Mouse (Mus musculus): ENCODE results near the gene Slc17a8. TPM values are rescaled to one million over a fixed set of nuclear protein-coding genes. Genes with fewer than 3 reads are reported as not detected.

Gene Slc17a8
- polyA plus RNA-seq, 1 experiment, result 0.12 TPM

DNA sequence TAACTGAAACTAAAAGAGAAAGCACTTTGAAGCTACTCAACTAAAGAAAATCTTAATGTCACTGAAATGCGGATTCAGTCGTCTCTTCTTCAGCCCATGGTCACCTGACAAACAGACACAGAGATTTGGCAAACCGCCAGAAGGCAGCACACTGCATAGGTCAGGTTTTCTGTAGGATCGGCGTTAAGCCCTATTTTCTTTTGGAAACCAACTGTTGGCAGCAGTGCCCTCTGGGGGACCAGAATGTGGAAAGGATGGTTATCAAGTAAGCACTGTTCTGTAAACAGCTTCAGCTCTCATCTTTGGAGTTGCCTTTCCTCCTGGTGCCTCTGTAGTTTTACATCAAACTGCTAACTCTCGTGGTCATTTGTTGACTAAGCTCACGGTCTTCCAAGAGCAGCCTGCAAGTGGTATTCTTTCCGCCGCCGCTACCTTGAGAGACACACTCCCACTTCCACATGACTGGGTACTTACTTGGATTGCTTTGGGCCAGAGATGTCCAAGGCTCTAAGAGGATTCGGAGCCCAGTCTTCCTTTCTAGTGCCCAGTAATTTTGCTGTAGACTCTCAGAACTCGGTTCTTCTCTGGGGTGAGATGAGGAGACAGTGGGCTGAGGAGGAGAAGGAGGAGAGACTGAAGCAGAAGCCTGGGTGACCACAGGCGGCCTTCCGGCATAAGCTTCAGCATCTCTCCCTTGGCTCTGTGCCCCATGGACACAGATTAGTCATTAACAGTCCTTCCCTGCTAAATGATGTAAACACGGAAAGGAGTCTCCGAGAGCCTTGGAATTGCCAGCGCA, 87.9 kb downstream of the Slc17a8 start, which contains the start of gene Nr1h4:
TSS of gene Nr1h4 (minus strand) at position 657 of the 799 bp plus-strand sequence.
- 88% methylated on average over 17 of the region's 17 CpGs for WGBS
- no peak for TF ChIP-seq CTCF (IDR thresholded peaks at IDR 0.05; ENCODE audit: borderline replicate concordance, control insufficient read depth, extremely low read depth, insufficient read depth, low read length, poor library complexity)
- Histone ChIP-seq H3K27me3 (ENCODE audit: control insufficient read depth, insufficient read depth, low read length) (no peaks in the 10 kb centered on the region), H3K4me3 (ENCODE audit: control insufficient read depth, insufficient read depth, low read length) (no peak within 1 kb of the TSS), H3K4me1 (replicated peaks; ENCODE audit: control insufficient read depth, insufficient read depth, low read length) (no peaks in the 10 kb centered on the region), H3K27ac (ENCODE audit: control insufficient read depth, insufficient read depth, low read length) (no peak within 1 kb of the TSS), H3K36me3 (ENCODE audit: control insufficient read depth, insufficient read depth, low read length) (no peaks in the 10 kb centered on the region)
- no peak for DNase-seq

DNA sequence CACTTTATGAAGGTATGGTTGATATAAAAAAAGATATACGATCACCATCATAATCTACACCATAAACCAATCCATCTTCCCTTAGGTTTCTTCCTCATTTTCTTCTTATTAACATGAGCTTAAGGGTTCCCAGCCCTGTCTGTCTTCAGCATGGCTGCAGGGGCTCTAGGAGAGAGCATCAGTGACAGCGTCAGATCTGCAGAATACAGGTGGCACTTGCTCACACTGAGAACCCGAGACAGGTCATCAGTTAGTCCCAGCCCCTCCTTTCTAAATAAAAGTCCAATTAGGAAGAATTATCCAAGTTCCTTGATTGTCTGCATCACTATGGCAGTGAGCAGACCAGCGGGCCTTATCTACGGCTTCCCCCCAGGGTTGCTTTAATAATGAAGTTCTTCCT, 88.6 kb downstream of the Slc17a8 start:
- 95% methylated on average over 5 of the region's 5 CpGs for WGBS
- Histone ChIP-seq H3K27me3 (ENCODE audit: control insufficient read depth, insufficient read depth, low read length) (no peaks in the 10 kb centered on the region), H3K4me3 (ENCODE audit: control insufficient read depth, insufficient read depth, low read length) (no peak overlapping the region), H3K4me1 (replicated peaks; ENCODE audit: control insufficient read depth, insufficient read depth, low read length) (no peaks in the 10 kb centered on the region), H3K27ac (ENCODE audit: control insufficient read depth, insufficient read depth, low read length) (no peak overlapping the region), H3K36me3 (ENCODE audit: control insufficient read depth, insufficient read depth, low read length) (no peaks in the 10 kb centered on the region)
- TF ChIP-seq CTCF (IDR thresholded peaks at IDR 0.05; ENCODE audit: borderline replicate concordance, control insufficient read depth, extremely low read depth, insufficient read depth, low read length, poor library complexity) (no peak), POLR2A (IDR thresholded peaks at IDR 0.05; ENCODE audit: control insufficient read depth, extremely low read depth, insufficient read depth, low read length, poor library complexity) (no peak)
- DNase-seq, result no peak

DNA sequence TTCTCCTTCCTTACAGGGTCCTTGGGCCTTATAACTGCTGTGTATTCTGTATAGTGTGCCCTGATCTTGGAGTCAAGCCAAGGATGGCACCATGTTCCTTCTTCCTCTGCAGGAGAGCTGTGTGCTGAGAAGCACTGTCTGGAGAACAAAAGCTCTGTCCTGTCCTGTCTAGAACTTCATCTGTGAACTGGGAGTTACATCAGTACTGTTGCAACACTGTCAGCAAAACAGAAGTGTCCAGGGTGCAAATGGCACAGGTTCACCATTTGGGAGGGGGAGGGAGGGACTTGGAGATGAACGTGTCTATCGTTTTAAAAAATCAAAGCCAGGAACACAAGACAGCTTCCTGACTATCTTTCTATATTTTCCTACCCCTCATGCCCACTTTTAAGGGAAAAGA, 89.1 kb downstream of the Slc17a8 start:
- no peak overlapping the region for H3K4me3 ChIP-seq (ENCODE audit: control insufficient read depth, insufficient read depth, low read length)
- TF ChIP-seq CTCF (IDR thresholded peaks at IDR 0.05; ENCODE audit: borderline replicate concordance, control insufficient read depth, extremely low read depth, insufficient read depth, low read length, poor library complexity) (no peak), POLR2A (IDR thresholded peaks at IDR 0.05; ENCODE audit: control insufficient read depth, extremely low read depth, insufficient read depth, low read length, poor library complexity) (no peak)
- no peaks in the 10 kb centered on the region for H3K4me1 ChIP-seq (replicated peaks; ENCODE audit: control insufficient read depth, insufficient read depth, low read length)
- no peak overlapping the region for H3K27ac ChIP-seq (ENCODE audit: control insufficient read depth, insufficient read depth, low read length)
- WGBS, result 84% methylated on average over 2 of the region's 2 CpGs
- DNase-seq, result no peak
- no peaks in the 10 kb centered on the region for H3K27me3 ChIP-seq (ENCODE audit: control insufficient read depth, insufficient read depth, low read length)
- no peaks in the 10 kb centered on the region for H3K36me3 ChIP-seq (ENCODE audit: control insufficient read depth, insufficient read depth, low read length)

DNA sequence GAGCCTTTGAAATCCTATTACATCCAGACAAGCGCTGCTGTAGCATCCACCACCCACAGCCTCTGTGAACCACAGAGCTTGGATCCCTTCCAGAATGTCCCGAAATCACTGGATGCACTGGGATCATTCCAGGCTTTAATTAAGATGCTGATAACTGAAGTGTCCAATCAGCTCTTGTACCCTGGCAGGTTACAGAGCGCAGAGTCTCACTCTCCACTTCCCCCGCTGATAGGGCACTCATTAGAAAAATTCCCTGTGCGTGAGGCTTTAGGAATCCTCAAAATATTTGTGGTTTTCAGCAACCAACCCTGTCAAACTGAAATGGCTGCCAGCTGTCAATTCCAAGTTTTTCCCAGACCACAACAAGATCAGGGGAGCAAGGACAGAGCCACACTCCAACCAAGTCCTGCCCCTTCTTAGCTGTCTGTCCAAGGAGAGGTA, 89.8 kb downstream of the Slc17a8 start:
- Histone ChIP-seq H3K4me1 (replicated peaks; ENCODE audit: control insufficient read depth, insufficient read depth, low read length) (no peaks in the 10 kb centered on the region), H3K4me3 (ENCODE audit: control insufficient read depth, insufficient read depth, low read length) (no peak overlapping the region), H3K36me3 (ENCODE audit: control insufficient read depth, insufficient read depth, low read length) (no peaks in the 10 kb centered on the region), H3K27me3 (ENCODE audit: control insufficient read depth, insufficient read depth, low read length) (no peaks in the 10 kb centered on the region), H3K27ac (ENCODE audit: control insufficient read depth, insufficient read depth, low read length) (no peak overlapping the region)
- no peak for DNase-seq
- TF ChIP-seq POLR2A (IDR thresholded peaks at IDR 0.05; ENCODE audit: control insufficient read depth, extremely low read depth, insufficient read depth, low read length, poor library complexity), result no peak
- TF ChIP-seq CTCF (IDR thresholded peaks at IDR 0.05; ENCODE audit: borderline replicate concordance, control insufficient read depth, extremely low read depth, insufficient read depth, low read length, poor library complexity), result no peak
- WGBS, result 91% methylated on average over 5 of the region's 5 CpGs

DNA sequence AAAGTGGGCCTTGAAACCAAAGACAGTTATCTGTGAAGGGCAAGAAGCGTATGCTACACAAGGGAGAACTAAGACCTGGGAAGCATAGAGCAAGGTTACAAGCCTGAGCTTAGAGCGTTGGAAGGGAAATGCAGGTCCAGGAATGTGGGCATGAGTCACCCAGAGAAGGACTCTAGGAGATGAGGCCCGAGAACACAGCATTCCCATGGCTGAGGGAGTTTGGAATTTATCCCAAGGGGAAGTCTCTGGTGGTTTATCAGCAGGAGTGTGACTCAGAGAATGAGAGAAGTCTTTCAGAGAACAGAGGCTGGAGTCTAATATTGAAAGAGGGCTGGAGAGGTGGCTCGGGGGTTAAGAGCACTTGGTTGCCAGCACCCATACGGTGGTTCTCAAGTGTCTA, 94.0 kb downstream of the Slc17a8 start:
- Histone ChIP-seq H3K36me3 (ENCODE audit: control insufficient read depth, insufficient read depth, low read length) (no peaks in the 10 kb centered on the region), H3K27me3 (ENCODE audit: control insufficient read depth, insufficient read depth, low read length) (no peaks in the 10 kb centered on the region), H3K27ac (ENCODE audit: control insufficient read depth, insufficient read depth, low read length) (no peak overlapping the region), H3K4me3 (ENCODE audit: control insufficient read depth, insufficient read depth, low read length) (no peak overlapping the region), H3K4me1 (replicated peaks; ENCODE audit: control insufficient read depth, insufficient read depth, low read length) (no peaks in the 10 kb centered on the region)
- no peak for TF ChIP-seq POLR2A (IDR thresholded peaks at IDR 0.05; ENCODE audit: control insufficient read depth, extremely low read depth, insufficient read depth, low read length, poor library complexity)
- TF ChIP-seq CTCF (IDR thresholded peaks at IDR 0.05; ENCODE audit: borderline replicate concordance, control insufficient read depth, extremely low read depth, insufficient read depth, low read length, poor library complexity), result no peak
- DNase-seq, result no peak
- WGBS, result 92% methylated on average over 5 of the region's 5 CpGs

DNA sequence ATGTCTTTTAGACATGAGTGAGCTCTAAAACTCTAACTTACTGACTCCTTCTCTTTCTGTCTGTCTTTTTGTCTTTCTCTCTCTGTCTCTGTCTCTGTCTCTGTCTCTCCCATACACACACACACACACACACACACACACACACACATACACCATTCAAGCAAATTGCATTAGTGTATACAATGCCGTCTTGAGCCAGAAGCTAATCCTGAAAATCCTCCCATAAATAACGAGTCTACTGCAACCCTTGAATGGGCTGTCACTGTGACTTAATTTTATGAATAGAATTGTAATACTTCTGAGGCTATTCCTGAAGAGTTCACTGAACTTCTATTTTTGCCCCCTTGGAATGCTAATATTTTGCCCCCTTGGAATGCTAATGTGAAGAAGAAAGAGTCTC, 95.2 kb downstream of the Slc17a8 start:
- Histone ChIP-seq H3K27ac (ENCODE audit: control insufficient read depth, insufficient read depth, low read length) (no peak overlapping the region), H3K4me1 (replicated peaks; ENCODE audit: control insufficient read depth, insufficient read depth, low read length) (no peaks in the 10 kb centered on the region), H3K36me3 (ENCODE audit: control insufficient read depth, insufficient read depth, low read length) (no peaks in the 10 kb centered on the region), H3K4me3 (ENCODE audit: control insufficient read depth, insufficient read depth, low read length) (no peak overlapping the region), H3K27me3 (ENCODE audit: control insufficient read depth, insufficient read depth, low read length) (no peaks in the 10 kb centered on the region)
- TF ChIP-seq CTCF (IDR thresholded peaks at IDR 0.05; ENCODE audit: borderline replicate concordance, control insufficient read depth, extremely low read depth, insufficient read depth, low read length, poor library complexity) (no peak), POLR2A (IDR thresholded peaks at IDR 0.05; ENCODE audit: control insufficient read depth, extremely low read depth, insufficient read depth, low read length, poor library complexity) (no peak)
- WGBS, result 100% methylated on average over 2 of the region's 2 CpGs
- no peak for DNase-seq

Other genes starting within 250 kb of the Slc17a8 start
- gene Gas2l3, start 177.3 kb downstream of the Slc17a8 start, polyA plus RNA-seq (2012; rRNA removed), result 2.6 and 4.8 TPM in 2 replicates
- gene Nr1h4, start 87.7 kb downstream of the Slc17a8 start, polyA plus RNA-seq (2012; rRNA removed), result 0.23 TPM in 2 replicates
- gene Scyl2, start 65.0 kb upstream of the Slc17a8 start, polyA plus RNA-seq (2012; rRNA removed), result 20.6 and 23.1 TPM in 2 replicates
- 2.6 and 2.7 TPM in 2 replicates for gene Actr6, start 111.0 kb upstream of the Slc17a8 start, polyA plus RNA-seq (2012; rRNA removed)
- 20.4 and 20.7 TPM in 2 replicates for gene Uhrf1bp1l, start 123.7 kb upstream of the Slc17a8 start, polyA plus RNA-seq (2012; rRNA removed)